Mouse (Mus musculus): ENCODE data around the gene Ccdc12.
A peak's percentile ranks its signal among the peaks of the same experiment; 100 is the strongest.

Ccdc12 gene

DNA sequence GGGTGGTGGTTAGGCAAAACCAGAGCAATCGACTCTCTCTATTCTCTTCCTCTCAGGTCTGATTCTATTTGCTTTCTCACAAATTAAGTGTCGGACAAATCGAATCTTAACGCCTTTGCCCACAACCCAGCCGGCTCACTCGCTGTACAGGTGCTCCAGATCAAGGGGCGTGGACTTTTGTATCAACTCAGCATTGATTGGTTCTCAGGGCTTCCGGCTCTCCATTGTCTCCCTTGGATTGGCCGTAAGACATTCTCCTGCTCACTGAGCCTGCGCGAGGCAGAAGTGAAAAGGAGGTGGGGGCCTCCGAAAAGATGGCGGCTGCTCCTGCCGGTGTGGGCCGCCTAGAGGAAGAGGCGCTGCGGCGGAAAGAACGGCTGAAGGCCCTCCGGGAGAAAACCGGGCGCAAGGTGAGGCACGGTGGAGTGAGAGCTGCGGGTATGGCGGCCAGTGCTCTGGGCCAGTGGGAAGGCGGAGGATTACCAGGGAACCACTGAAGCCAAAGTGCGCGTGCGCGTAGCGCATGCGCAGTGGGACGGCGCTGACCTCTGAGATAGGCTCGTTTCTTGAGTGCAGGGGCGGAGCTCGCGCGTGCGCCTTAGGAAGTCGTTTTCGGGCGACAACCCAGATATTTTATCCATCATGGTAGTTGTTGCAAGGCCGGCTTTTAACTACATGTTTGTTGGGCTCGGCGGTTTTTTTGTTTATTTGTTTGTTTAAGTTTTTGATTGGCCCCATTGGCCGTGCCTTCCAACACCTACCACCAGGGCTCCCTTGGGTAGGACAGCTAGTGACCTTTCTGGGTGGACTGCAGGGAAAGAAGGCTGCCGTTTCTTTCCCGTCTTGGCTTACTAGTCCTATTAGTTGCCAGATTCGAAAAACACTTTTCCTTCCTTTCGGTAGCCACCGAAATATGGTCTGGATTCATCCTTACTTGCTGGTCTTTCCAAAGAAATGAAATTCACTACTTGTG, at the start of gene Ccdc12:
Gene Ccdc12, plus strand, starts transcription at position 255 of the 973 bp plus-strand sequence.
- peak; percentile 94 for DNase-seq (ENCODE audit: low read depth, low spot score)

DNA sequence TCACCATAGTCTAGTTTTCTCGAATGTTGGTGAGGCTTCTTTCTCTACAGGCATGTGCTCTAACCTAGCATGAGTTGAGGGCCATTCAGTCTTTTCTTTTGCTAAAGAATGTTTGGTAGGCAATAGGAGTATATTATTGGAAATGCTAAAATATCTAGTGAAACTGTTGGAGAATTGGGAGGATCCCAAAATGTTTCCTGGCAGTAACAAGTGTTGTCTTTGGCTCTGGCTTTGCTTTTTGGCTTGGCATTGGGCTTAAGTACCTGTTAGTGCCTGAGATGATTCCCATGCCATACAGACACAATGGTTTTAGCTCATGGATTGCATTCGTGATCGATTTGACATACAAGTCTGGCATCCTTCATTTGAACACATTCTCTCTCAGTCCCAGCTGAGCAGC, 44.8 kb upstream of the Ccdc12 start:
- DNase-seq (ENCODE audit: low read depth, low spot score): no peak

- DNase-seq (ENCODE audit: low read depth, low spot score): no peak
These were observed 39.2 kb upstream of the Ccdc12 start for GRCm38 (mm10) chr9:110617081-110617480.

- no peak for DNase-seq (ENCODE audit: low read depth, low spot score)
These were observed 36.1 kb upstream of the Ccdc12 start for GRCm38 (mm10) chr9:110620180-110620579.

GRCm38 (mm10) chr9:110620685-110621084, 35.6 kb upstream of the Ccdc12 start:
- no peak for DNase-seq (ENCODE audit: low read depth, low spot score)

DNA sequence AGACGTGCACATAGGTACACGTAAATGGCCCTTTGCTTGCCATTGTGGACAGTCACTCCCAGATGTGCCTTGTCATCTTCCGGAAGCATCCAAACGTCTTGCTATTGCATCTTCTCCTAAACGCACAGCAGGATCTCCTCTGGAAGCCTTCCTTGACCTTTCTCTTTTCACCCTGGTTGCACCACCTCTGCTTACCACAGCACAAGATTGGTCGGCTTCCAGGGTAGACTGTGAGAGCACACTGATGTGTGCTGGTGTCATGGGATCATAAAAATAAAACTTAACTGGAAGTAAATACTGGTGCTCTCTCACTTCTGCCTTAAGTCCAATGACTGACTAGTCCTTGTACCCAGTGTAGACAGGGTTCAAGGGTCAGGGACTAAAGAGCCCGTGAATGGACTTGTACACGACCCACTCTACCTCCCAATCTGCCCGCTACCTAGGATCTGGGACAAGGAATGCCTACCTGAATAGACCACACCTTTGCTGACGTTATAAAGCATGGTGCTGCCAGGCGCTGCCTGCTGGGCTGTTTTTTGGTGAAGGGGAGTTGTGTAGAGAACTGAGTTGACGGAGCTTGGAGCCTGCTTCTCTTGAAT, 33.6 kb upstream of the Ccdc12 start:
- no peak for DNase-seq (ENCODE audit: low read depth, low spot score)

GRCm38 (mm10) chr9:110623416-110624195, 32.7 kb upstream of the Ccdc12 start:
- DNase-seq (ENCODE audit: low read depth, low spot score): no peak

DNA sequence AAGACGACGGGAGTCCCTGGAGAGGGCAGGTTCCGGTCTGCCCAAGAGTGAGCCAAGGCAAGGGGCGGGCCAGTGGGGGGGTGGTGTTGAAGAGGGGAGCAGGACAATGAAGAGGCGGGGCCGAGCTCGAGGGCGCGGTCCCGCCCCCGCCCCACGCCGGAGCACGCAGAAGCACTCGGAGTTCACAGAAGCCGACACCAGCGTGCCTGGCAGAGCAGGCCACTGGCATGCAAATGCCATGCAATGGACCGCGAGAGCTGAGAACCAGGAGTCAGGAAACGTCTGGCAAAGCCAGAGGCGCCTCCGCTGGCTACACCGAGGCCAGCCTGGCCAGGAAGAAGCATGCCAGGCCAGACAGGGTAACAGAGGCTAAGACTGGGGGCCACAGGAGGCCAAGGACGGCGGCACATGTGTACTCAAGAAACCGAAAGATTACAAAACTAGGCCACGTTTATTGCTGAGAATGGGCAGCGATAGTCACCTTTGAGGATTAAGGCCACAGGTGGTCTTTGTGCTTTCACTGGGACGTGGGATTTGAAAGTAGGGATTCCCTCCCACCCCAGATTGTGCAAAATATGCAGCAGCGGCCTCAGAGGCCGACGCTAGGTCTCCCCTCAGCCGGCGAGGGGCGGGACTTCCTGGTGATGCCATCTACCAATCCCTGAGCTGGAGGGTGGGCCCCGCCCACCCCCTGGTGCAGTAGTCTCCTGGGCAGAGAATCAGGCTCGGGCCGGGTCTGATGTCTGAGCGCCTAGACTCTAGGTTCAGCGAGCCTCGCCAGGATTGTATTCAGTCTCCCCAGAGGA, 31.7 kb upstream of the Ccdc12 start, which contains the start of gene Nradd:
Gene Nradd, minus strand, starts transcription at position 92 of the 806 bp plus-strand sequence.
- peak; percentile 67 for DNase-seq (ENCODE audit: low read depth, low spot score)

- DNase-seq (ENCODE audit: low read depth, low spot score): no peak
These were observed 30.9 kb upstream of the Ccdc12 start for GRCm38 (mm10) chr9:110625350-110625908.

DNA sequence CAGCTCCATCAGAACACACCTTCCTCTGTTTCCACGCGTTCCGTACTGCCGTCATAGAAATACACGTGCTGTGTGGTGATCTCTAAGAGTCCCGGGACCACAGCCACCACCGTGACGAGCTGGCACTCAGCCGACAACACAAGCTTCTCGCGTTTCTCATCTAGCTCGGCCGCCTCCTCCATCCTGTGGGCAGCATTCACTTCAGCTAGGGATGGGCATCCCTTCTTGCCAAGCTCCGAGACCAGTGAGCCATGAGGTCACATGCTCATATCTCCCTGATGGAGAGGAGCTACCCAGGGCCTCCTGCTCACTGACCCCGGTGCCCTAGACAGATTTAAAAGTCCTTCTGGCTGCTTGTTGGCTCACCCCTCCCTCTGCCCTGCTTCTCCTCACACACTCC, 26.1 kb upstream of the Ccdc12 start:
- no peak for DNase-seq (ENCODE audit: low read depth, low spot score)

DNA sequence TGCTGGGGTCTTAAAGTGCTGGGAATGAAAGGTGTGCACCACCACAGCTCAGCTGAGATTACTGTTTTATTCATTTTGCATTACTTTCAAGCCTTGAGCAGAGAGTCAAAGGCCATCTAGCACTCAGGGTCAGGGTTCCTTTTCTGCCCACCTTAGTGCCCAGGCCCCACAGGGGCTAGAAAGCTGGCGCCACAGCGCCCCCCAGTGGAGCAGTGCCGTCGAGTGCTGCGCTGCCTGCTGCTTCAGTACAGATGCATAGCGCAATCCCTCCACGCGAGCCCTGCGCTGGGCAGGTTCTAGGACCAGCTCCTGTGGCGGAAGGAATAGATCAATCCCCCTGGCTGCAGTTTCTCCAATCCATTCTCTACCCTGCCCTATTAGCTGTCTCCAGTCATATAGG, 25.1 kb upstream of the Ccdc12 start:
- DNase-seq (ENCODE audit: low read depth, low spot score): no peak

DNA sequence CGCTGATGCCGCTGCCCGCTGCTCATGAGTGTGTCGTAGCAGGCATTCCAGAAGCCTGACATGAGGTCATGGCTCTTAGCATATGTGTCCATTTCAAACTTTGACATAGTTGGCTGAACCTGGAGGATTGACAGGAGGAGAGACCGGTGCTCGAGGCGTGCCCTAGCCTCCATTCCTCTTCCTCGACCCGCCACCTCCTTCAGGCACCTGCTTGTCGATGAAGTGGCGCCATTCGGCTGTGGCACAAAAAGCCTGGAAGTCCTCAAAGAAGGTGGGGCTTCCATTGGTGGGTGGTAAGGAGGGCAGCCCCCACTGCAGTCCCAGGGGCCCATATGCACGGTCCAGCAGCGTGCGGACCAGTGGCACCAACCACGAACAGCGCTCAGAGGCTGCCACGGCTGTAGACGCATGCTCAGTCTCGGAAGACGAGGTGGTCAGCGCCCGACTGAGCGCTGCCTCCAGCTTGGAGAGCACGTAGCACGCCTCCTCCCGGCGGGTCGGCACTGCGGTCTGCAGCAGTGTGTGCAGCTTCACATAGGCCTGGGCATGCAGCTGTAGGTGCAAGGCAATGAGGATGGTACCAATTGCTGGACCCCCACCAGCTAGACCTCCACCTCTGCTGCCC, 24.5 kb upstream of the Ccdc12 start:
- no peak for DNase-seq (ENCODE audit: low read depth, low spot score)

- DNase-seq (ENCODE audit: low read depth, low spot score): no peak
These were observed 23.6 kb upstream of the Ccdc12 start for GRCm38 (mm10) chr9:110632671-110633070.

DNA sequence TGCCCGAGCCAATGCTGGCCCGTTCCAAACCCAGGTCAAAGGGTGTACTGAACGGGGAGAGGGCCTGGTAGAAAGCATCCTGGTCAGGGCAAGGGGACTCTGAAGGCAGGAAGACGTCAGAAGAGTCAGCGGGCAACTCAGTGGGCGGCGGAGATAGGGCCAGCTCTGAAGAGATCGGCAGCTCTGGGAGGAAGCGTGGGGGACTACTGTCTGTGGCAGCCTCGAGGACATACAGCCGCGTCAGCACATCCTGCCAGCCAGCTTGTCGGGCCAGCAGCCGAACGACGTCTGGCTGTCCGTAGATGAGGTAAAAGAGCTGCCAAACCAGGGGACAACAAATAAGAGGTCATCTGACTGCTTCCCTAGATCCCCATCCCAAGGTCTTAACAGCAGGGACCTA, 22.4 kb upstream of the Ccdc12 start:
- DNase-seq (ENCODE audit: low read depth, low spot score): no peak

DNA sequence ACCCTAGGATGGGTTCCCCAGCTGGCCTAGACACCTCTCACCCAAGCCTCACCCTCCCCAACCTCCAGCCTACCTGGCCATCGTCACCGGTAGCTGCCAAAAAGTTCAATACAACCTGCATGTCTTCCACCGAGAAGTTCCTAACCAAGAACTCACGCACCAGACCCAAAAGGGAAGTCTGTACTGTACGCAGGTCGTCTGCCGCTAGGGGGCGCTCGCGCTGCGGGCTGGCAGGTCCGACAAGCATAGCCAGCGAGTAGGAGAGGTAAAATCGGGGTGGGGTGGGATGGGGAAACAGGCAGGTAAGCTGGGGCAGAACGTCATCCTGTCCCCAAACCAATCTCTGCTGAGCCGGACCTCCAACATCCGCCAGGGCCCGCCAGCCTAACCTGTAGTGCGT, 21.1 kb upstream of the Ccdc12 start:
- DNase-seq (ENCODE audit: low read depth, low spot score): peak; percentile 57

DNA sequence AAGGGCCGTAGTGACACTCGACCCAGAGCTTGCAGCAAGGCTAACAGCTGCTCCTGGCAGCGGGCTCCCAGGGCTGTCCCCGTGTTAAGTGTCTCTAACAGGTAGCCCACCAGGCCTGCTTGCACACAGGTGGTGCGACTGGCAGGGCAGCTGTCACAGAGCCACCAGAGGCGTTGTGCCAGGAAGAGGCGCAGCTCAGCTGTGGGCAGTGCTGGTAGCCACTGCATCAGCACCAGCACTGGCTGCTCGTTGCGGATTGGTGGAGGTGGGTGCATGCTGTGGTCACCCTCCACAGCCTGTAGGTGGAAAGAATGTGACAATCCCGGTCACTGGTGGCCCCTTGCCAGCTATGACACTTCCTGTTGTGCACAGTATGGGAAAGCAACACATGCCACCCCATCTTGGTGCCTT, 17.7 kb upstream of the Ccdc12 start:
- no peak for DNase-seq (ENCODE audit: low read depth, low spot score)

- no peak for DNase-seq (ENCODE audit: low read depth, low spot score)
These were observed 15.3 kb upstream of the Ccdc12 start for GRCm38 (mm10) chr9:110641006-110641405.

DNA sequence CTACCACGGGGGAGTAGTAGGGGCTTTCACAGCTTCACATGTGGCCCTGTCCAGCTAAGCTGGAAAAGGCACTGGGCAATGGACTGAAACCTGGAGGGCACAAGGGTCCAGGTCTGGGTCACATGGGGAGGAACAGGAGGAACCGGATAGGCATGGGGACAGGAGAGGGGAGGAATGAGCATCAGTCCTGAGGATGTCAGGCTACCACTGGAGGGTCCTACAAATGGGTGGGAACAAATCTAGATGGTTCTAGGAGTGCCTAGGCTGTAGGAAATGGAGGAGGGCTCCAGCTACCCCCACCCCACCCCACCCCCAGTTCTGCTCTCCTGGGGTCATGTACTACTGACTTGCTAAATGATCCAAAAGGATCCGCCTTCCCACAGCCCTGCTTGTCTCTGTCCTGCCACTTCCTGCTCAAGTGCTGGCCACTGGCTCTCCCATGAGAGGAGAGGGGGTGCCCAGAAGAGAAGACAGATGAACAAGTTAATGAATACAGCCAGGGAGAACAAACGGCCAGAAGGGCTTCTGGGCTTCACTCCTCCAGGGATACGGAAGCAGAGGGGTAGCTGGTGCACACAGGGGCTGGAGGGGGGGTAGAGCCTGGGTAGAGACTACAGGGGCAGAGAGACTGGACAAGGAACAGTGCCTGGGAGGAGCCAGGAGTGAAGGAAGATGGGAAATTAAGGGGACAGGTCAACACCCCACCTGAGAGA, 13.3 kb upstream of the Ccdc12 start:
- DNase-seq (ENCODE audit: low read depth, low spot score): no peak

DNA sequence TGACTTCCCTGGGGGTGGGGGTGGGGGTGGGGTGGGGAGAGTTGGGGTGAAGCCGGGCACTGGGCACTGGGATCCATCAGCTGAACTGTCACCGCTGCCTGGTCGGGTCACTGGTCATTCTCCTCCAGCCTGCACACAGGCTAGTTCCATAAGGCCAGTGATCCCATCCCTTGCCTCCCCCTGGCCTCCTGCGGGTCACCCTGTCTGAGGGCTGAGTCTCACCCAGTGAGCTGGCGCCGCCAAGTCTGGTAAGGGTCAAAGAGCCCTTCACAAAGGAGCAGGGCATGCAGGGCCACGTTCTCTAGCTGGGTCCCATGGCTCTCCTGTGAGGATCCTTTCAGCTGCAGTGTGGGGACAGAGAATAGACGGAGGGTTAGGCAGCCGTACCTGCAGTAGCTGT, 12.5 kb upstream of the Ccdc12 start:
- DNase-seq (ENCODE audit: low read depth, low spot score): no peak

GRCm38 (mm10) chr9:110644295-110644694, 12.0 kb upstream of the Ccdc12 start:
- no peak for DNase-seq (ENCODE audit: low read depth, low spot score)
